ENCODE assay signal across 25 mouse cellular contexts in the genomic region with DNA sequence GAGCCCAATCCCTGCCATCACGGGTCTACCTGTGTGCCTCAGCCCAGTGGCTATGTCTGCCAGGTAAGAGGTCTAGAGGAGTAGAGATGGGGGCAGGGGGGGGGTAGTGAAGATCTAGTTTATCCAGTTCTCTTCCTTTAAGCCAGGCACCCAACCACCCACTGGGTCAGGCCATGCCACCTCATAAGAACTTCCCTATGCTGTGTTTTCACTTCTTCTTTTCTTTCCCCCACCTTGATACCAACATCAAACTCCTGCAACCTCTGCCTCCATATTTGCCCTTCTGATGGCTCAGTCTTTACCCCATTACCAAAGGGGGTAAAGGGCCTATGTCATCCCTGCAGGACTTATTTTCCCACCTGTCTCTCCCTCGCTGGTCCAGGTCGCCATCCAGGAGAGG. TPM values are rescaled to one million over a fixed set of nuclear protein-coding genes. Genes with fewer than 3 reads are reported as not detected.
A peak's percentile ranks its signal among the peaks of the same experiment; 100 is the strongest.
DNase-seq lines count a peak whose midpoint lies in the region; ATAC-seq and TF ChIP-seq lines count a peak whose summit lies in the region.
"Had no signal": no experiment of that assay in that cellular context is flagged by ENCODE, and none has a peak within 500 bp of the region (broad histone marks: within the 10 kb centered on the region; RNA-seq: fewer than 3 reads in every experiment).

No protein-coding gene starts in this region.

- no peaks in the 10 kb centered on the region for H3K27me3 ChIP-seq in forebrain, postnatal 0 days (ENCODE audit: insufficient read depth, low read length)
- H3K27me3 ChIP-seq: embryonic facial prominence, embryonic 12.5 days; embryonic facial prominence, embryonic 15.5 days had no signal

- no peak overlapping the region for H3K9ac ChIP-seq in forebrain, postnatal 0 days
- H3K9ac ChIP-seq: embryonic facial prominence, embryonic 12.5 days; embryonic facial prominence, embryonic 15.5 days; heart, embryonic 13.5 days; hindbrain, embryonic 14.5 days had no signal

- no peak for TF ChIP-seq CTCF in forebrain, postnatal 0 days (IDR thresholded peaks at IDR 0.05; ENCODE audit: low read depth)

- no peak overlapping the region for H3K27ac ChIP-seq in forebrain, postnatal 0 days (ENCODE audit: low read depth, low read length)
- H3K27ac ChIP-seq: embryonic facial prominence, embryonic 12.5 days; embryonic facial prominence, embryonic 15.5 days; heart, embryonic 13.5 days; hindbrain, embryonic 14.5 days; hindbrain, postnatal 0 days had no signal

- H3K4me2 ChIP-seq in forebrain, postnatal 0 days (ENCODE audit: low read depth) = no peak overlapping the region
- H3K4me2 ChIP-seq: embryonic facial prominence, embryonic 12.5 days; embryonic facial prominence, embryonic 15.5 days; heart, embryonic 13.5 days; hindbrain, embryonic 14.5 days had no signal

- H3K36me3 ChIP-seq in forebrain, postnatal 0 days (ENCODE audit: insufficient read depth) = no peaks in the 10 kb centered on the region
- H3K36me3 ChIP-seq: embryonic facial prominence, embryonic 12.5 days; embryonic facial prominence, embryonic 15.5 days had no signal

- H3K4me3 ChIP-seq in forebrain, postnatal 0 days (ENCODE audit: low read depth, low read length) = no peak overlapping the region
- H3K4me3 ChIP-seq: embryonic facial prominence, embryonic 12.5 days; embryonic facial prominence, embryonic 15.5 days; heart, embryonic 13.5 days had no signal

- H3K4me1 ChIP-seq in forebrain, postnatal 0 days (ENCODE audit: insufficient read depth) = no peaks in the 10 kb centered on the region
- H3K4me1 ChIP-seq: embryonic facial prominence, embryonic 12.5 days; embryonic facial prominence, embryonic 15.5 days; heart, embryonic 13.5 days had no signal

- H3K9me3 ChIP-seq in forebrain, postnatal 0 days (ENCODE audit: low read length) = no peaks in the 10 kb centered on the region
- H3K9me3 ChIP-seq: embryonic facial prominence, embryonic 12.5 days; embryonic facial prominence, embryonic 15.5 days; heart, embryonic 13.5 days had no signal

- 83% methylated on average over 3 of the region's 3 CpGs for WGBS in forebrain, postnatal 0 days

- ATAC-seq in granulocyte monocyte progenitor cell, adult 5-6 weeks (replicated peaks; ENCODE audit: poor library complexity, severe bottlenecking) = peak; percentile 76
- peak; percentile 83 for ATAC-seq in monocyte, adult 5-6 weeks (replicated peaks; ENCODE audit: insufficient number of reproducible peaks, low FRiP score, low TSS enrichment, poor library complexity, severe bottlenecking)
- ATAC-seq in forebrain, postnatal 0 days = no peak
- ATAC-seq: forebrain, embryonic 14.5 days; hindbrain, postnatal 0 days; inflammation-experienced regulatory T-cells, adult 6 months had no signal

- DNase-seq in A20 (ENCODE audit: low read depth, low spot score) (peak; percentile 82), adipocyte (ENCODE audit: low spot score) (no peak)
- peak; percentile 62 to 71 for DNase-seq in B cell, adult 2 months
- DNase-seq in kidney, postnatal 4 days = no peak
- DNase-seq in frontal cortex, postnatal 25 days (ENCODE audit: low spot score in 2 of 2) = no peak
- no peak for DNase-seq in forebrain, postnatal 0 days
- DNase-seq: adrenal gland, adult 8-10 months; adrenal gland, postnatal 25 days; cerebellum, adult 11-12 months; cerebellum, adult 8-10 months; cerebellum, postnatal 14 days; gastrocnemius, postnatal 14 days; heart, adult 18-20 months; heart, postnatal 14 days; heart, postnatal 4 days had no signal

RNA-seq across cellular contexts. Expression of a gene that starts 11.5 kb away (rescaled TPM):
- total RNA-seq in granulocyte monocyte progenitor cell, adult 5-6 weeks (2014; fragmentation: Nextera tagmentation) = 64.1 and 75.3 TPM in 2 replicates
- 11.5 and 23.4 TPM in 2 replicates for total RNA-seq in granulocyte monocyte progenitor cell, adult 5-6 weeks (2017)
- total RNA-seq in monocyte, adult 5-6 weeks (2017) = 64.4 to 104 TPM (median 95.5 TPM) in 3 replicates
- total RNA-seq in forebrain, postnatal 0 days (2014; rRNA removed) = 1.2 and 2.4 TPM in 2 replicates
- 4.2 and 4.6 TPM in 2 replicates for polyA plus RNA-seq in forebrain, postnatal 0 days (2015; fragmentation: Nextera tagmentation; extraction: Ambion mirVana)

RNA-seq across cellular contexts. Expression of a gene that starts 13.0 kb away (rescaled TPM):
- total RNA-seq in granulocyte monocyte progenitor cell, adult 5-6 weeks (2014; fragmentation: Nextera tagmentation) = 21.1 and 29.7 TPM in 2 replicates
- 25.1 and 34.4 TPM in 2 replicates for total RNA-seq in granulocyte monocyte progenitor cell, adult 5-6 weeks (2017)
- 26.8 to 34.9 TPM (median 30.9 TPM) in 3 replicates for total RNA-seq in monocyte, adult 5-6 weeks (2017)
- total RNA-seq in forebrain, postnatal 0 days (2014; rRNA removed) = 56.7 and 75.2 TPM in 2 replicates
- polyA plus RNA-seq in forebrain, postnatal 0 days (2015; fragmentation: Nextera tagmentation; extraction: Ambion mirVana) = 3.9 and 5.9 TPM in 2 replicates

RNA-seq across cellular contexts. Expression of a gene that starts 14.0 kb away (rescaled TPM):
- total RNA-seq in granulocyte monocyte progenitor cell, adult 5-6 weeks (2014; fragmentation: Nextera tagmentation) = 0.17 and 0.43 TPM in 2 replicates
- 0.31 and 0.52 TPM in 2 replicates for total RNA-seq in granulocyte monocyte progenitor cell, adult 5-6 weeks (2017)
- 0.29 to 0.48 TPM in 2 of 3 replicates, not detected in the other for total RNA-seq in monocyte, adult 5-6 weeks (2017)
- 2.8 and 16.0 TPM in 2 replicates for total RNA-seq in forebrain, postnatal 0 days (2014; rRNA removed)
- polyA plus RNA-seq in forebrain, postnatal 0 days (2015; fragmentation: Nextera tagmentation; extraction: Ambion mirVana) = 3.8 and 5.5 TPM in 2 replicates

RNA-seq across cellular contexts. Expression of a gene that starts 19.6 kb away (rescaled TPM):
- total RNA-seq in granulocyte monocyte progenitor cell, adult 5-6 weeks (2014; fragmentation: Nextera tagmentation) = 1.3 and 1.9 TPM in 2 replicates
- 1.3 and 2.0 TPM in 2 replicates for total RNA-seq in granulocyte monocyte progenitor cell, adult 5-6 weeks (2017)
- total RNA-seq in monocyte, adult 5-6 weeks (2017) = 3.7 to 7.3 TPM (median 5.1 TPM) in 3 replicates
- 1.8 and 2.8 TPM in 2 replicates for total RNA-seq in forebrain, postnatal 0 days (2014; rRNA removed)
- 0.92 and 1.2 TPM in 2 replicates for polyA plus RNA-seq in forebrain, postnatal 0 days (2015; fragmentation: Nextera tagmentation; extraction: Ambion mirVana)
- total RNA-seq: gastrocnemius, adult 18-20 months had no signal

RNA-seq across cellular contexts. Expression of a gene that starts 25.4 kb away (rescaled TPM):
- total RNA-seq in granulocyte monocyte progenitor cell, adult 5-6 weeks (2014; fragmentation: Nextera tagmentation) = 52.2 and 64.9 TPM in 2 replicates
- total RNA-seq in granulocyte monocyte progenitor cell, adult 5-6 weeks (2017) = 13.8 and 15.2 TPM in 2 replicates
- total RNA-seq in monocyte, adult 5-6 weeks (2017) = 8.6 to 21.8 TPM (median 14.6 TPM) in 3 replicates
- total RNA-seq in forebrain, postnatal 0 days (2014; rRNA removed) = 39.0 and 45.3 TPM in 2 replicates
- polyA plus RNA-seq in forebrain, postnatal 0 days (2015; fragmentation: Nextera tagmentation; extraction: Ambion mirVana) = 245 and 252 TPM in 2 replicates

Comparison
In these comparisons a context has a peak if more than half of its experiments do, and no peak if none do; other contexts are left out.
1. DNase-seq: peak in A20 (single experiment) and B cell, adult 2 months (2 of 2); none in kidney, postnatal 4 days (0 of 2), adipocyte (single experiment), frontal cortex, postnatal 25 days (0 of 2) and forebrain, postnatal 0 days (single experiment).